Mouse (Mus musculus) kidney, adult 2 months (tissue): ENCODE data around the gene C1galt1c1. TPM values are rescaled to one million over a fixed set of nuclear protein-coding genes. Genes with fewer than 3 reads are reported as not detected.

ENCODE experiments used
- DNase-seq: peaks from one replicate; pipeline ENCODE4 v3.0.0; 2021
- H3K27ac ChIP-seq: fragments of 200-500 bp; 2 replicates; pipeline ENCODE4 v1.5.1; 2012; ENCODE audit warnings: low read depth, low read length, control low read depth, inconsistent platforms; ENCODE audit not compliant: insufficient read depth
- H3K27me3 ChIP-seq: fragments of 200-500 bp; replicated peaks from 2 replicates; pipeline ENCODE4 v1.6.1; 2012; ENCODE audit warnings: mild to moderate bottlenecking, moderate library complexity, low read length, inconsistent platforms; ENCODE audit not compliant: control insufficient read depth, insufficient read depth
- H3K36me3 ChIP-seq: fragments of 200-500 bp; 2 replicates; pipeline ENCODE4 v1.6.1; 2012; ENCODE audit warnings: mild to moderate bottlenecking, moderate library complexity, low read length, inconsistent platforms; ENCODE audit not compliant: control insufficient read depth, insufficient read depth
- H3K4me1 ChIP-seq: fragments of 200-500 bp; 2 replicates; pipeline ENCODE4 v1.6.1; 2011; ENCODE audit warnings: low read length; ENCODE audit not compliant: control insufficient read depth, insufficient read depth
- H3K4me3 ChIP-seq: fragments of 200-500 bp; 2 replicates; pipeline ENCODE4 v1.5.1; 2011; ENCODE audit warnings: mild to moderate bottlenecking, low read depth, low read length, control low read depth; ENCODE audit not compliant: insufficient read depth
- CTCF ChIP-seq: fragments of 200-500 bp; conservative IDR thresholded peaks from 2 replicates; pipeline ENCODE4 v1.5.1; 2011; ENCODE audit warnings: low read depth, mild to moderate bottlenecking, control low read depth, low read length, moderate library complexity, mixed read lengths; ENCODE audit not compliant: insufficient read depth, insufficient read length
- POLR2A ChIP-seq: fragments of 200-500 bp; IDR thresholded peaks from one replicate; pipeline ENCODE4 v1.6.1; 2011; ENCODE audit warnings: low read depth, low read length, control low read depth
- WGBS: fragments of 180-500 bp; shearing (Covaris S2); methylation state at CpG from one replicate; pipeline ENCODE4 v1.1.7; 2018; 5-methylcytosine and 5-hydroxymethylcytosine counted together
- polyA plus RNA-seq: library from polyadenylated mRNA; depleted of rRNA; stranded (reverse); fragments of >200 nt; gene quantifications from 2 replicates; pipeline ENCODE4 v1.2.3, GENCODE M21; 2012

C1galt1c1 gene
- polyA plus RNA-seq, 1 experiment = 18.6 TPM

- peak; percentile 18 for DNase-seq
- Histone ChIP-seq H3K4me3 (no peak overlapping the region), H3K27ac (no peak overlapping the region), H3K36me3 (no peaks in the 10 kb centered on the region), H3K27me3 (no peaks in the 10 kb centered on the region), H3K4me1 (no peaks in the 10 kb centered on the region)
- no peak for TF ChIP-seq POLR2A
- no peak for TF ChIP-seq CTCF
- 16% methylated on average over 9 of the region's 9 CpGs for WGBS
These were observed 15.6 kb upstream of the C1galt1c1 start for GRCm38 (mm10) chrX:38650404-38651039.

DNA sequence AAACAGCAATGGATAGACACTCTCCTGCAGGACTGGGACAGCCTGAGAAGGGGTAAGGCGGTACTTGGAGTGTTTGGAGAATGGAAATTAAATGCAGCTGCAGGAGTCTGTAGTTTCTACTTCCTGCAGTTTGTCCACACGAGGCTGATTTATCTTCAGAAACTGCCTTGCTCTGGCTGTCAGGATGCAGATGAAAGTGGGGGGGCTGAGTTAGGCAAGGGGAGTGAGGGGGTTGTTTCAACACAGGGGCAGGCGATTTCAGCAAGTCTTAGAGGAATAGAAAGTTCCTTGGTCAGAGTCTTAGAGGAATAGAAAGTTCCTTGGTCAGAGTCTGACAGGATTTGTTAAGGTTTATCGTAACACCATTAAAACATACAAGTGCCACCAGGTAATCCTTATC is 7.3 kb upstream of the C1galt1c1 start:
- Histone ChIP-seq H3K27ac (no peak overlapping the region), H3K4me3 (no peak overlapping the region), H3K4me1 (no peaks in the 10 kb centered on the region), H3K36me3 (no peaks in the 10 kb centered on the region), H3K27me3 (no peaks in the 10 kb centered on the region)
- TF ChIP-seq POLR2A = no peak
- no peak for TF ChIP-seq CTCF
- 59% methylated on average over 4 of the region's 4 CpGs for WGBS
- DNase-seq = no peak

GRCm38 (mm10) chrX:38641435-38641834 is 6.5 kb upstream of the C1galt1c1 start:
- 24% methylated on average over 4 of the region's 4 CpGs for WGBS
- H3K4me3 ChIP-seq = no peak overlapping the region
- H3K27me3 ChIP-seq = no peaks in the 10 kb centered on the region
- H3K27ac ChIP-seq = no peak overlapping the region
- H3K4me1 ChIP-seq = no peaks in the 10 kb centered on the region
- no peak for DNase-seq
- TF ChIP-seq POLR2A (no peak), CTCF (no peak)
- H3K36me3 ChIP-seq = no peaks in the 10 kb centered on the region

- Histone ChIP-seq H3K27me3 (no peaks in the 10 kb centered on the region), H3K36me3 (no peaks in the 10 kb centered on the region), H3K27ac (peak overlapping the region; percentile 71; the same call in 1 of the 2 replicates), H3K4me1 (no peaks in the 10 kb centered on the region), H3K4me3 (peak overlapping the region; percentile 68)
- no peak for TF ChIP-seq CTCF
- no peak for TF ChIP-seq POLR2A
- DNase-seq = no peak
These were observed 698 bp upstream of the C1galt1c1 start for GRCm38 (mm10) chrX:38635638-38635931.

DNA sequence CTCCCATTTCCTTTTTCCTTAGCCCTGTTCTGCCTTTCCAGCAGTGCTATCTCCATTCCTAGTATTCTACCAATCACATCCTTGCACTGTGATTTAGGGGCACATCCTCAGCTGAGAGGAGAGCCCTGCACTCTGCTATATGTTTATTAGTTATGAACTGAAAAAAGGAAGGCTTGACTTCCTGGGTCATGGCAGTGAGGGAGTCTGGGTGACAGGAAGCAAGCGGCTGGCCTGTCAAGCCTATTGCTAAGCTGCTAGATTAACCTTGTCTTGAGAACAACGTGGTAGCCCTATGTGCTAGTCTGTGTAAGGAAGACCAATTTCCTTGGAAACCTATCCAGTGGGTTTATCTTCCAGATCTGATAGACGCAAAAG is 33.9 kb downstream of the C1galt1c1 start:
- Histone ChIP-seq H3K4me3 (peak overlapping the region; percentile 67), H3K27me3 (no peaks in the 10 kb centered on the region), H3K27ac (peak overlapping the region; percentile 72), H3K4me1 (no peaks in the 10 kb centered on the region), H3K36me3 (no peaks in the 10 kb centered on the region)
- 1% methylated on average over 3 of the region's 3 CpGs for WGBS
- peak; percentile 34 for DNase-seq
- TF ChIP-seq CTCF (no peak), POLR2A (no peak)

DNA sequence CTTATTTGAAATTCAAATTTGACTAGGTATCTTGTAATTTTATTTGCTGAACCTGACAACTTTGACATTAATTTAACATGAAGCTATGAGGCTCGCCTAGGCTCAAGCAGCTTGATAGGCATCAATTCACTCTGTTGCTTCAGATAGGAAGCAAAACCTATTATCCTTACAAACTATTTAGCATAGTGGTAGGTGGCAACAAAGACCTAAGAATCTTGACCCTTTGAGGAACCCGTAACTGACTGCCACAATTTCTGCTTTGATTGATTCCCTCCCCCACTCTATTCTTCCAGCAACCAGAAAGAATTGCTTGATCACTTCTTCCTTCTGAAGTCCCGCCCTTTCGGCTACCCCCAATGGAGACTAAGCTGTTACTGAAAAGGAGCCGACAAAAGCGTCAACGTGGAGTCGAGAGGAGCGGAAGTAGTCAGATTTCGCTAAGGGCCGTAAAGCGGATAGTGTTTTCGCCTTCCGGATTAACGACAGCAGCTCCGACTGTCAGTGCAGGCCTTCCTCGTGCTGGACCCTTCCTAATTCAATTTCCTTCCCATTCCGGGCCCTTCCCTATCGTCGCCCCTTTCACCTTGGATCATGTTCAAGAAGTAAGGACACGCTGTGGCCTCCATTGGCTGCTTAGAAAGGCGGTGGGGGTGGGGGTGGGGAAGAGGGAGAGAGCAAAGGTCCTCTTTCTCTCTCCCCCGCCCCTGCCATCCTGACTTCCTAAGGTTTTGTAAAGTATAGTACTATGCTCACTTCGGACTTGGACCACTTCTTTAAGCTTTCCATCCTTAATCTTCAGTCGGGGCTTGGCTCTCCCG is 34.5 kb downstream of the C1galt1c1 start, which contains the start of gene Mcts1:
Gene Mcts1 (plus strand): TSS at position 402 of the 818 bp plus-strand sequence.
- H3K27me3 ChIP-seq = no peaks in the 10 kb centered on the region
- H3K4me1 ChIP-seq = no peaks in the 10 kb centered on the region
- TF ChIP-seq POLR2A (no peak), CTCF (no peak)
- peak within 1 kb of the TSS; percentile 67 for H3K4me3 ChIP-seq
- no peaks in the 10 kb centered on the region for H3K36me3 ChIP-seq
- peak within 1 kb of the TSS; percentile 74 for H3K27ac ChIP-seq
- DNase-seq = peak; percentile 88
- under 1% methylated on average over 26 of the region's 26 CpGs for WGBS

DNA sequence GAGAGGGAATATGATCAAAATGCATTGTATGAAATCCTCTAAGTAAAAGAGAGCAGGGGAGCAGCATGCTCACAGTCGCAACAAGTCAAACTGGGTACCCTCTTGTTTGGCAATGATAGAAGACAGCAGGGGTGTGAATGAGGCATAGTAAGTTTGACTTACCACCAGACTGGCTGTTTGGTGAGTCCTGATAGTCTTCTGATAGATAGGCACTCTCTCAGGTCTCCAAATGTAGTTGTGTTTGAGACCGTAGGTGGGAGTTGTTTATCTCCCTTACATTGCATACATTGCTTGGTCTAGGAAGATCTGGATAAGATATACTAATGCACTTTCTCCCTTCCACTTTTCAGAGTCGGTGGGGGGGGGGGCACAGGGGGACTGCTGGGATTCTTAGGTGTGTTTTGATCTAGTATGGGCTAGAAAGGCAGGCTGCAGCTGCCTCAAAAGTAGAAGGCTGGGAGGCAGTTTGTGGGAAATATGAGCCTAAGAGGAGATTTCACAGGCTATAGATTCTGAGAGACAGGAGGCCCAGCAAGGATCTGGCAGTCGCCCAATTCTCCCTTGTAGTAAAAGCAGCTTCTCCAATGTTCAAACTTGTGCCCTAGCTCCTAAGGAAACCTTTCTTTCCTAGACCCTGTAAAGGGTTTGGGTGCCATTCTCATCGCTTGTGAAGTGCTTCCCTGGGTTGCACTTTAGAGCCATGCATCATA is 41.6 kb downstream of the C1galt1c1 start:
- no peak for TF ChIP-seq CTCF
- no peak for TF ChIP-seq POLR2A
- Histone ChIP-seq H3K36me3 (no peaks in the 10 kb centered on the region), H3K4me1 (peaks cover 5% of the 10 kb centered on the region; the same call in 1 of the 2 replicates), H3K27me3 (no peaks in the 10 kb centered on the region), H3K4me3 (no peak overlapping the region), H3K27ac (no peak overlapping the region)
- WGBS = 48% methylated on average over 5 of the region's 5 CpGs
- no peak for DNase-seq
